Mouse (Mus musculus): ENCODE measurements at regions not wholly inside any gene's neighbourhood (a gene's known extent, or its start where the extent isn't known, plus 50 kb on each side); places are given as distances from the start of the nearest gene placed in this dataset.

DNA sequence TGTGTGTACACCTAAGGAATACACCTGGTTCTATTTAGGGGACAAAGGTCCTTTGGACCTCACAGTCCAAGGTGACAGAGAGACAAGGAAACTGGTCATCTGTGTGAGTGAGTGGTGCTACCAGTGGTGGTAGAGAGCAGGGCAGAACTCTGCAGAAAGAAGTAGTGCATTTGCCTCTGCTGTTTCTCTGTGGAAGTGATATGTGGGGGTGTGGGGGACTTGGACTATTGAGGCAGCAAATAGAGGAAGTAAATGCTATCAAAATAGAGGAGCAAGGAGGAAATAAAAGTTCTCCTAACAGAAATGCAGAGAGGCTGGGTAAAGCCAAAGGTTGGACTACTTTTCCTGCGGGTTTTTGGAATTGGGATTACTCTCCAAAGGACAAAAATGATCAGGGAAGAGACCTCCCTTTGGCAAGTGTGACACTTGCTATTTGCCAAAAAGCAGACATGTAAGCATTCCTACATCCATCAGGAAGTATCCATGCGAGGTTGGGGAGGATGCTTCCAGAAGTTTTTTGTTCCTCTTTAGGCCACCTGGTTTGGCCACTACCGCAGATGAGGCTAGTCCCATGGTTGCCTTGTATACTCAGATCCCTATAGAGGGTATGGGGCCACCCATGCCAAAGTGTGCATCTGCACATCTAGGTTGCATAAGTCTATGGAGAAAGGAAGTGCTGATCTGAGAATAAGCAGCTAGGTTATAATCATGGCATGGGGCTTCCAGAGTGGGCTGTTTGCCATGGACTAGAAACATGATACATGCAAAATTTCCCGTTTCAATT, 285.0 kb upstream of the Klf4 start:
- H3K27ac ChIP-seq (ENCODE audit: insufficient read depth, low read depth) = no peak overlapping the region
- no peak for DNase-seq (ENCODE audit: extremely low read depth)
- no peak overlapping the region for H3K4me3 ChIP-seq (replicated peaks in 1 of 3; ENCODE audit: low read depth in 2 of 3, low read length in 2 of 3, poor library complexity in 1 of 3)
- H3K9me3 ChIP-seq (replicated peaks; ENCODE audit: low read length) = no peaks in the 10 kb centered on the region
- H3K4me1 ChIP-seq (ENCODE audit: control insufficient read depth in 1 of 2, insufficient read depth in 2 of 2) = peaks cover 0 to 6% of the 10 kb centered on the region in 2 experiments; a peak in 1 of 4 replicates
- H3K36me3 ChIP-seq (replicated peaks in 1 of 2; ENCODE audit: control insufficient read depth in 1 of 2, insufficient read depth in 1 of 2, low read length in 1 of 2) = no peaks in the 10 kb centered on the region
- no peak for TF ChIP-seq HCFC1 (IDR thresholded peaks at IDR 0.05; ENCODE audit: low read depth, low read length)
- no peak for TF ChIP-seq CTCF (conservative IDR thresholded peaks at IDR 0.05 in 1 of 2, IDR thresholded peaks at IDR 0.05 in 1 of 2; ENCODE audit: low read depth in 2 of 2, low read length in 2 of 2)
- no peak for TF ChIP-seq EP300 (IDR thresholded peaks at IDR 0.05; ENCODE audit: low read length)
- TF ChIP-seq POLR2AphosphoS2 (IDR thresholded peaks at IDR 0.05; ENCODE audit: low read depth, low read length) = no peak
- no peak for TF ChIP-seq SMC3 (IDR thresholded peaks at IDR 0.05; ENCODE audit: low read depth, low read length)
- TF ChIP-seq USF1 (IDR thresholded peaks at IDR 0.05; ENCODE audit: low read depth, low read length) = no peak
- TF ChIP-seq IRF4 (IDR thresholded peaks at IDR 0.05; ENCODE audit: low read depth, low read length) = no peak
- TF ChIP-seq KAT2A (IDR thresholded peaks at IDR 0.05; ENCODE audit: insufficient replicate concordance, low read length) = no peak
- TF ChIP-seq MAFK (IDR thresholded peaks at IDR 0.05; ENCODE audit: insufficient replicate concordance, low read length) = no peak
- TF ChIP-seq USF2 (conservative IDR thresholded peaks at IDR 0.05; ENCODE audit: low read depth, low read length) = no peak
- no peak for TF ChIP-seq RCOR1 (conservative IDR thresholded peaks at IDR 0.05; ENCODE audit: low read depth, low read length)
- TF ChIP-seq E2F4 (IDR thresholded peaks at IDR 0.05; ENCODE audit: insufficient replicate concordance, low read depth, low read length) = no peak
- TF ChIP-seq CHD1 (IDR thresholded peaks at IDR 0.05; ENCODE audit: low read depth, low read length) = no peak
- no peaks in the 10 kb centered on the region for H3K27me3 ChIP-seq (replicated peaks)
- dilution Hi-C loops (cut with MboI; ENCODE audit: extremely low pct_ligation_motif_present, extremely low pct_unique_long_range_greater_than_20kb, low sequenced_read_pairs) = no loop called here
- H3K9ac ChIP-seq (ENCODE audit: insufficient read depth, low read depth) = no peak overlapping the region
- no peaks in the 10 kb centered on the region for H3K79me2 ChIP-seq (replicated peaks; ENCODE audit: control insufficient read depth, extremely low read depth, insufficient read depth, poor library complexity, severe bottlenecking)
- in situ Hi-C loops (cut with MboI; ENCODE audit: low pct_ligation_motif_present, low pct_unique_long_range_greater_than_20kb, low sequenced_read_pairs) = no loop called here
- no peak overlapping the region for H3K4me2 ChIP-seq (ENCODE audit: insufficient read depth, low read depth, poor library complexity, severe bottlenecking)

DNA sequence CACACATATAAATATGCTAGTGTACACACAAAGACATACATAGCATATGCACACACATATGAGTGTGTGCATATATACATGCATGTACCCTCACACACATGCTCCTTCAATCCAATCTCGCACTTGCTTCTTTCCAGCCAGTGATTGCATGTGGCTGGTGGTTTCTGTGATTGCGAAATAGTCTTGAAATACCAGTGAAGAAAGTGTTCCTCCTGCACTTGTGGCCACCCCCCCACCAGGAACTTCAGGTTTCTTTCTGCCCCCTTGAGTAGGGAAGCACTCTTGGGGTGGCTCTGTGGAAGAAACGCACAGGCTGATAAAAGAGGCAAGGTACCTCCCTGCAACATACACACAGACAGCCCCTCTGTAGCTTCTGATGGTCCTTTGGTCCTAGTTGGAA, 283.6 kb upstream of the Klf4 start:
- TF ChIP-seq TBP (conservative IDR thresholded peaks at IDR 0.05; ENCODE audit: low read depth, low read length) = no peak
- no peak for TF ChIP-seq ZKSCAN1 (IDR thresholded peaks at IDR 0.05; ENCODE audit: borderline replicate concordance, low read depth, low read length)
- no peak for TF ChIP-seq JUN (IDR thresholded peaks at IDR 0.05; ENCODE audit: insufficient read depth, low read depth, low read length)
- TF ChIP-seq PAX5 (IDR thresholded peaks at IDR 0.05; ENCODE audit: low read length) = no peak
- no peak for TF ChIP-seq USF1 (IDR thresholded peaks at IDR 0.05; ENCODE audit: low read depth, low read length)
- no peak for TF ChIP-seq NELFE (IDR thresholded peaks at IDR 0.05; ENCODE audit: low read depth, low read length)
- TF ChIP-seq USF2 (conservative IDR thresholded peaks at IDR 0.05; ENCODE audit: low read depth, low read length) = no peak
- TF ChIP-seq SMC3 (IDR thresholded peaks at IDR 0.05; ENCODE audit: low read depth, low read length) = no peak
- TF ChIP-seq MEF2A (IDR thresholded peaks at IDR 0.05; ENCODE audit: borderline replicate concordance, low read depth, low read length) = no peak
- TF ChIP-seq KAT2A (IDR thresholded peaks at IDR 0.05; ENCODE audit: insufficient replicate concordance, low read length) = no peak
- no peak for TF ChIP-seq ZMIZ1 (IDR thresholded peaks at IDR 0.05; ENCODE audit: low read depth, low read length)
- no peak for TF ChIP-seq POLR2AphosphoS2 (IDR thresholded peaks at IDR 0.05; ENCODE audit: low read depth, low read length)
- no peak for TF ChIP-seq JUND (conservative IDR thresholded peaks at IDR 0.05; ENCODE audit: low read depth, low read length)
- TF ChIP-seq GABPA (IDR thresholded peaks at IDR 0.05; ENCODE audit: insufficient replicate concordance, low read depth, low read length) = no peak
- H3K79me2 ChIP-seq (replicated peaks; ENCODE audit: control insufficient read depth, extremely low read depth, insufficient read depth, poor library complexity, severe bottlenecking) = no peaks in the 10 kb centered on the region
- no peak overlapping the region for H3K27ac ChIP-seq (ENCODE audit: insufficient read depth, low read depth)
- dilution Hi-C loops (cut with MboI; ENCODE audit: extremely low pct_ligation_motif_present, extremely low pct_unique_long_range_greater_than_20kb, low sequenced_read_pairs) (no loop called here), in situ Hi-C loops (cut with MboI; ENCODE audit: low pct_ligation_motif_present, low pct_unique_long_range_greater_than_20kb, low sequenced_read_pairs) (no loop called here)
- no peaks in the 10 kb centered on the region for H3K9me3 ChIP-seq (replicated peaks; ENCODE audit: low read length)
- no peak for DNase-seq (ENCODE audit: extremely low read depth)
- no peak overlapping the region for H3K9ac ChIP-seq (ENCODE audit: insufficient read depth, low read depth)
- no peak overlapping the region for H3K4me2 ChIP-seq (ENCODE audit: insufficient read depth, low read depth, poor library complexity, severe bottlenecking)
- H3K27me3 ChIP-seq (replicated peaks) = no peaks in the 10 kb centered on the region
- no peak overlapping the region for H3K4me3 ChIP-seq (replicated peaks in 1 of 3; ENCODE audit: low read depth in 2 of 3, low read length in 2 of 3, poor library complexity in 1 of 3)
- peaks cover 0 to 6% of the 10 kb centered on the region in 2 experiments; a peak in 1 of 4 replicates for H3K4me1 ChIP-seq (ENCODE audit: control insufficient read depth in 1 of 2, insufficient read depth in 2 of 2)
- no peaks in the 10 kb centered on the region for H3K36me3 ChIP-seq (replicated peaks in 1 of 2; ENCODE audit: control insufficient read depth in 1 of 2, insufficient read depth in 1 of 2, low read length in 1 of 2)

Measured in CH12.LX (cell line).